Mouse (Mus musculus) brain, embryonic 14.5 days (tissue): Measurements from ENCODE around the gene 1700013F07Rik.

Experiments used
- CTCF ChIP-seq: fragments of 200-500 bp; IDR thresholded peaks from 2 replicates; pipeline ENCODE4 v1.5.1; 2012; ENCODE audit warnings: inconsistent platforms, mild to moderate bottlenecking, moderate library complexity, borderline replicate concordance; ENCODE audit not compliant: insufficient read depth, insufficient read length; ENCODE audit errors: extremely low read depth
- POLR2A ChIP-seq: fragments of 200-500 bp; IDR thresholded peaks from 2 replicates; pipeline ENCODE4 v1.6.1; 2012; ENCODE audit warnings: mild to moderate bottlenecking, inconsistent platforms, borderline replicate concordance; ENCODE audit not compliant: poor library complexity, insufficient read depth, insufficient read length, severe bottlenecking; ENCODE audit errors: extremely low read depth

DNA sequence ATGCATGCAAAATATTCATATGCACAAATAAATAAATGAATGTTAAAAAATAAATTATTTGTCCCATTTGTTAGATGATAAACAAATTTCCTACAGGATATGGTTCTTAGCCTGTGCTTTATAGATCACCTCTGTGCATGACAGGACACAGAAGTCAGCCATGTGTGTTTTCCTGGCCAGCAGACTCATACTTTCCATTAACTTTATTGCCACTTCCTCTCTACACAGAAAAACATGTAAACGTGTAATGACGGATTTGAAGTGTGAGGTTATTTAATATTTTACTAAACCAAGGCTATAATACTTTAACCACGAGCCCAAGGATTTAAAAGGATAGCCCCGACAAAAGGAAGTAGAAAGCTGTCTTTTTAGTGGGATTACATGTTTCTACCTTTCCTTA is 30.0 kb upstream of the 1700013F07Rik start:
- TF ChIP-seq CTCF: no peak
- TF ChIP-seq POLR2A: no peak
